Mouse (Mus musculus) embryo, embryonic 10 days (tissue): ENCODE measurements around the gene Ndufv3.

Experiments
- DNase-seq: peaks from one replicate; pipeline ENCODE4 v3.0.0-alpha.2; 2015; ENCODE audit warnings: low spot score

The Ndufv3 gene

GRCm38 (mm10) chr17:31557124-31557880 is 37.4 kb downstream of the Ndufv3 start:
- peak; percentile 78 for DNase-seq

GRCm38 (mm10) chr17:31557947-31558542 is 38.1 kb downstream of the Ndufv3 start:
- no peak for DNase-seq

DNA sequence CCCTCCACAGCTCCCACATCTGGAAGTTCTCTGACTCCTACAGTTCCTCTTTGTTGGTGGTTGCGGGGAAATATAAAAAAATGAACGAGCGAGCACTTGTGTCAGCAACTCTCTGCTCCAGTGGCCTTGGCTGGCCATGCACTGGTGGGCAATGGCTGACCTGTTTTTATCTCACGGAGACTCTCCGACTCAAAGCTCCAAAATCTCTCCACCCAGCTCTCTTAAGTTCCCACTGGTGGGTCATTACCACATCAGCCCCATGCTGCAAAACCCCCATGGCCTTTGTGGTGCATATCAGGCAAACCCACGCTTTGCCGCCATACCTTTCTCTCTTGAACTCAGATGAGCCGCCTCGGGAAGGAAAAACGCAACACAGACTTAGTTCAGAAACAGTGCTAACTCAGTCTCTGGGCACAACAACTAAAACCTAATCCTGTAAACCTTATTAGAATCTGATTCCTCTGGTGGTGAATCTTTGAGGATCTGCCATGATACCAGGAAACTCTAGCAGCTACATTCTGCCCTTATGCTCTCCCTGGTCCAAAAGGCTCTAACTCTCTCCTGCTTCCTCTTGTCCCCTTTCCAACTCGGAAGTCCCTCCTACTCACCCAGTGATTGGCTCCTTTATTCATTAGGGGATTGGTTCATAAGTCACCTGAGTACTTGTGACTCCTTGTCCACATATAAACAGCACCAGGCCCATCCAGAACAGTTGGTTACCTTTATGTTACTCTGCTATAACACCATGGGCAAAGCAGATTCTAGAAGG is 39.3 kb downstream of the Ndufv3 start:
- no peak for DNase-seq

GRCm38 (mm10) chr17:31563632-31564014 is 43.7 kb downstream of the Ndufv3 start:
- no peak for DNase-seq

GRCm38 (mm10) chr17:31564015-31564857 is 44.3 kb downstream of the Ndufv3 start, which contains the start of gene Pknox1:
Gene Pknox1, plus strand, starts transcription at chr17:31564734.
- DNase-seq: peak; percentile 100

DNA sequence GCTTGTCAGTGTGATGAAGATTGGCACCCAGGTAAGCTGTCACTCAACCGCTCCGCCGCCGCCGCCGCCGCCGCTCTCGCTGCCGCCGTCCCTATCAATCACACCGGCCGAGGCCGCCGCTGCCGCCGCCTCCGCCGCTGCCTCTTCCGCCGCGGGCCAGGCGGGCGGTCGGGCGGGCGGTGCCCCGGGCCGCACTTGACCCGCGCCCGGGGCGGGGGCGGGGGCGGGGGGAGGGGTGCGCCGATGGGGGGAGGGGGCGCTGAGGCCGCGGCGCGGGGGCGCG is 44.9 kb downstream of the Ndufv3 start:
- no peak for DNase-seq

DNA sequence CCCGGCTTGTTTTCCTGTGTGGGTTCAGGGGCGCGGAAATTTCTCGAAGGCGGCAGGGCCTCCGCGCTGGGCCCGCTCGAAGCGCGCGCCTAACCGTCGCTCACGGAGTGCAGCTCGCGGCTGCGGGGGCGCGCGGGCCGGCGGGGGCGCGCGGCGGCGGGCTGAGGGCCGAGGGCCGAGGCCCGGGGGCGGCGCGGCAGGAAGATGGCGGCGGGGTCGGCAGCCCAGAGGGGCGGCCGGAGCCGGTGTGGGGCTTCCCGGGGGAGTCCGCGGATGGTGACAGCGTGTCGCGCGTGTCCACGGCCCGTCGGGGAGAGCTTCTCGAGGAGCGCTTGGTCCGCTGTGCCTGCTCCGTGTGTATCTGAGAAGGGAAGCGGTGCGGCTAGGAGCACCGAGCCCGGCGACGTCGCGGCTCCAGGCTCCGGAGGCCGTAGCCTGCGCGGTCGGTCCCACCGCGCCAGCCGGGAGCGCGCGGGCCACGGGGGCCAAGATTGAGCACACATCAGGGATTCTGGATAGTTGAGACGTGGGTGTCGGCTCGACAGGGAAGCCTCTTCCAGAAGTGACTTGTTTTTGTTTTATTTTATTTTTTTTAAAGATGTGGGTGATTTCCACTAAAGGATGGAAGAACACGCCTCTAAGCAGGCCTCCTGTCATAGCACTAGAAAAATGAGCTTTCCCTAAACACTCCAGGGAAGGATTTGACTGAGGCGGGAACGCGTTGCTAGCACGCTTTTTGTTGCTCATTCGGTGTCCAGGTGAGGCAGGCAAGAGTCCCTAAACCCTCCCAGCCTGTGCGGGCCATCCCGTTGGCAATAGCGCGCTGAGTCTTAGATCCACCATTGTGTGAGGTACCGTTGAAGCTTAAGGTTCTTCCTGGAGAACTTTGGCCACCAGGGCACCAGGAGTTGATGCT is 45.5 kb downstream of the Ndufv3 start:
- DNase-seq: peak; percentile 77

GRCm38 (mm10) chr17:31566276-31566675 is 46.4 kb downstream of the Ndufv3 start:
- no peak for DNase-seq

DNA sequence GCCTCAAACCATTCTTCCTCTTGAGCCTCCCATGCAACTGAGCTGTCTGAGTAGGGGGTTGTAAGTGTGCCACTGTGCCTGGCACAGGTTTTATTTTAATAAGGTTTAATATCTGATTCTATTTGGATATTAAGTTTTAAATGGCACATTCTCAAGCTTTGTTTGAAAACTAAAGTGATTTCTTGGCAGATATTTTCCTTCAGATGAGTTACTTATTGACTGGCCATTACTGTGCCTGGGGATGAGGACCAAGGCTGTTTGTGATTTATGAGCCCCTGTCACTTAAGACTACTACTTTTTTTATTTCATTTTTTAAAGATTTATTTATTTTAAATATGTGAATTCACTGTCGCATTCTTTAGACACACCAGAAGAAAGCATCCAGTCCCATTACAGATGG is 49.8 kb downstream of the Ndufv3 start:
- DNase-seq: no peak

- peak; percentile 61 for DNase-seq
Observed at GRCm38 (mm10) chr17:31570321-31570925, 50.5 kb downstream of the Ndufv3 start.

DNA sequence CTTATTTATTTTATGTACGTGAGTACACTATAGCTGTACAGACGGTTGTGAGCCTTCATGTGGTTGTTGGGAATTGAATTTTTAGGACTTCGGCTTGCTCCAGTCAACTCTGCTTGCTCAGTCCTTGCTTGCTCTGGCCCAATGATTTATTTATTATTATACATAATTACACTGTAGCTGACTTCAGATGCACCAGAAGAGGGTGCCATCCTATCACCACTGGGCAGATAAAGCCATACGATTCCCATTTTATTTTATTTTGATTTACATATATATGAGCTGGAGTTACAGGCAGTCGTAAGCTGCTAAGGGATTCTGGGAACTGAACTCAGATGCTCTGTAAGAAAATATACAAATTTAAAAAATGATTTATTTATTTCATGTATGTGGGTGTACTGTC is 51.8 kb downstream of the Ndufv3 start:
- no peak for DNase-seq

GRCm38 (mm10) chr17:31574662-31575061 is 54.7 kb downstream of the Ndufv3 start:
- DNase-seq: no peak

DNA sequence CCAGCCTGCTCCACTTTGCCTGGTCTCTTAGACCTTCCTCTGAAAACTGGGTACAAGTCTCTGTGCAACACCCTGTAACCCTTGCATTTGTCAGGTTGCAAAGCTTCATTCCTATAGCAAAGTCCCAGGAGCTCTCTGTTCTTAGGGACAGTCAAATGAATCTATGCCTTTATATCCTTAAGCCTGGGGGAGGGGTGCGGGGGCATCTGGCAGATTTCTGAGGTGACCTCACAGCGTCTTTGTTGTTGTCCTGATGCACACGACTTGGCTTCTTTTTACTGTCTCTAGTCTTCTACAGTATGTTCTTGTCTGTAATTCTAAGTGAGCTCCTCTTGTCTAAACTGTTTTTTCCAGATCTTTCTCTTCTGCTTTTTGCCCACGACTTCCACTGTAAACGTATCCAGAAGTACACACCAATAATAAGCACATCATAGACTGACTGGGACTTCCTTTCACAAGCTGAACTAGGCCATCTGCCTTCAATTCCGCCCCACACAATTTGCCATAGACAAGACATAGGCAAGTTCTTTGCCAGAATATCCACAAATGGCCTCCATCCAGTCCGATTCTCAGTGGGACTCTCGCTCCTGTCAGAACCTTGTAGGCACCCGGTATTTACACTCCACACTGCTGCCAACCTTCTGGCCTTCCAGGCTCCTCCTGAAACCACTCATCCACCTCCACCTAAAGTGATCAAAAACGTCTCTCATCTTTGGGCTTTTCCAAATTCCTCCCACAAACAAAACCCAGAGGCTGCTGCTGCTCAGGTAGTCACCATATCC is 56.7 kb downstream of the Ndufv3 start:
- no peak for DNase-seq

DNA sequence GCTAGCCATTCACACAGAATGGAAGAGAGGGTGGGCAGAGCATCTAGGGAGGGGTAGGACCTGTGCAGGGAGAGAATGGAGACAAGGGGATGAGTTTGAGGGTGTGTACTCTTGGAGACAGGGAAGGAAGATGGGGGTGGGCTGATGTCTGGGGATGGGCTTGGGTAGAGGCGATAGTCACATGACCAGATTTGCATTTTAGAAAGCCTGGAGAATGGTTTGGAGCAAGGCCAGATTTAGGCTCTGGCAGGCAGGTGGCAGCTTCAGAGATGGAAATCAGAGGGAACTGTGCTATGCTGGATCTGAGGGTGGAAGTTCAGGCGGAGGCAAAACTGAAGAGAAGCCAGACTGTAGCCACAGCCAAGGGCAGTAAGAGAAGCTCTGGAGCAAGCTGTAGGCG is 60.4 kb downstream of the Ndufv3 start:
- no peak for DNase-seq
